Mouse (Mus musculus): ENCODE data around the gene Olfr1471.
"Not testable (repeated sequence)": the region's sequence is repeated elsewhere in the genome, so short reads cannot be mapped to it uniquely, and the experiment has no call there.

The Olfr1471 gene

GRCm38 (mm10) chr19:13443109-13443508, at the start of gene Olfr1471:
TSS of gene Olfr1471 (plus strand) at chr19:13443409.
- not testable (repeated sequence) for DNase-seq

GRCm38 (mm10) chr19:13407549-13407948, 35.7 kb upstream of the Olfr1471 start, which contains the start of gene Olfr1469:
TSS of gene Olfr1469 (plus strand) at chr19:13407849.
- DNase-seq, result no peak

- no peak for DNase-seq
These were observed 12.8 kb downstream of the Olfr1471 start, which contains the start of gene Olfr1472 for GRCm38 (mm10) chr19:13455986-13456385. TSS of gene Olfr1472 (minus strand) at chr19:13456086.

DNA sequence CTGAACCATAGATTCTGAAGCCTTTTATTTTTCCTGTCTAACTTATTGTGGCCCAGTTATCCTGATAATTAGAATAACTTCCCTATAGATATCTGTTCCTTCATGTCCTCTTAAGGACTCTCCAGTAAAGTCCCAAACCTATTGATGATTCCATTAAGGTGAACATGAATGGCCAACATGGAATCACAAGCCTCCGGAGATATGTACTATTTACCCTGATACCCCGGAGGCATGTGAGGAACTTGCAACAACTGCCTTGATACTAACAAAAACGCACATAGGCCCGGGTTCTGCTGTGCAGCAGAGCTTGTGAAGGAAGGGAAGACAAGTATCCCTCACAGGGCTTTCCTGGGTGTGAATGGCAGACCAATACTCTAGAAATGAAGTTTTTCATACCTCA, 26.1 kb downstream of the Olfr1471 start, which contains the start of gene Olfr1474:
Gene Olfr1474, plus strand, starts transcription at position 301 of the 400 bp plus-strand sequence.
- DNase-seq, result not testable (repeated sequence)

DNA sequence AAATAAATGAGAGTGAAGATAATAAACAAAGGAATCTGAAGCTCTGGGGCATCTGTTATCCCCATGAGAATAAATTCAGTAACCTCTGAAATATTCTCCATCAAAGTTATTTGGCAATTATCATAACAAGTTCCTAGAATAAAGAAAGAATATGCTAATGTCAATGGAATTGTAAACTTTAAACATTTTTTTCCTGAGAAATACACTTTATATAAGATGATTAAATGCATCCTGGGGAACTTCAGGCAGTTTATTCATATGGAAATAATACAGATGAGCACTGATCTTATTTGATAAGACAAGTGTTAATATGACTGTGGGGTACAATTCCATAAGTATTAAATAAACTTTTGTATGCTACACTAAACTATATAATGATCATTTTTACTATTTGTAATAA, 36.9 kb downstream of the Olfr1471 start, which contains the start of gene Olfr1475:
Gene Olfr1475, minus strand, starts transcription at position 101 of the 400 bp plus-strand sequence.
- DNase-seq, result no peak

GRCm38 (mm10) chr19:13500246-13500645, 57.0 kb downstream of the Olfr1471 start, which contains the start of gene Olfr1477:
TSS of gene Olfr1477 (plus strand) at chr19:13500546.
- DNase-seq, result no peak

Measured in liver (tissue).